Mouse (Mus musculus) heart, postnatal 0 days (tissue): Measurements from ENCODE around the gene 4931422A03Rik.

Experiments
- CTCF ChIP-seq: IDR thresholded peaks from 2 replicates; pipeline ENCODE4 v1.5.1; 2016; ENCODE audit warnings: antibody characterized with exemption, control low read depth, low read depth
- EP300 ChIP-seq: IDR thresholded peaks from 2 replicates; pipeline ENCODE4 v1.6.1; 2016; ENCODE audit warnings: antibody characterized with exemption, low read depth

- TF ChIP-seq CTCF (no peak), EP300 (no peak)
Observed at GRCm38 (mm10) chr2:104043624-104044478, 15.7 kb upstream of the 4931422A03Rik start.
